Mouse (Mus musculus) layer of hippocampus, adult 18-20 months (tissue): ENCODE results near the gene Hist1h3f. TPM values are rescaled to one million over a fixed set of nuclear protein-coding genes. Genes with fewer than 3 reads are reported as not detected.
"Not testable (repeated sequence)": the region's sequence is repeated elsewhere in the genome, so short reads cannot be mapped to it uniquely, and the experiment has no call there.

Experiments
- DNase-seq, 2 experiments: peaks; one replicate each; pipeline ENCODE4 v3.0.0; 2022; ENCODE audit warnings: low spot score in 2 of 2
- total RNA-seq, 2 experiments: library from RNA; stranded (reverse); gene quantifications; 2 replicates each; pipeline ENCODE4 v1.2.3; 2021

Gene Hist1h3f
- total RNA-seq, 2 experiments from 2014 or later, result 15.1 to 16.5 TPM

DNA sequence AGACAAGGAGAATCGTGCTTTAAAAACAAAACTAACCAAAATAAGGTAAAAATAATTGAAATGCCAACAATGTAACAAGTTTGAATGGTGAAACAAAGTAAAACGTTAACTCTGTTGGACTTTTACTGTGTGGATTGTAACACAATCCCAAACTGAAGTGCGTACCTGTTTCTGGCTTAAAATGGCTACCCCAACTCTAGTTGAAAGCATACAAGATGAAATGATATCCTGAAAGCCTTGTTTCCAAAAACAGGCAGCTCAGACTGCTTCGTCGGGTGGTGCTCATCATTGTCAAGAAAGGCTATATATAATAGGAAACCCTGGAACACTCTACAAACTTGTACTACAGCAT, 17.7 kb downstream of the Hist1h3f start:
- not testable (repeated sequence) for DNase-seq

- DNase-seq, result peak; percentile 92 to 97
Observed at GRCm38 (mm10) chr13:23561883-23562659, 18.2 kb downstream of the Hist1h3f start, which contains the start of gene Hist1h3e. Gene Hist1h3e, minus strand, starts transcription at chr13:23562369.

- peak in 1 of 2 experiments; percentile 66 for DNase-seq
Observed at GRCm38 (mm10) chr13:23562699-23563462, 19.0 kb downstream of the Hist1h3f start.

DNA sequence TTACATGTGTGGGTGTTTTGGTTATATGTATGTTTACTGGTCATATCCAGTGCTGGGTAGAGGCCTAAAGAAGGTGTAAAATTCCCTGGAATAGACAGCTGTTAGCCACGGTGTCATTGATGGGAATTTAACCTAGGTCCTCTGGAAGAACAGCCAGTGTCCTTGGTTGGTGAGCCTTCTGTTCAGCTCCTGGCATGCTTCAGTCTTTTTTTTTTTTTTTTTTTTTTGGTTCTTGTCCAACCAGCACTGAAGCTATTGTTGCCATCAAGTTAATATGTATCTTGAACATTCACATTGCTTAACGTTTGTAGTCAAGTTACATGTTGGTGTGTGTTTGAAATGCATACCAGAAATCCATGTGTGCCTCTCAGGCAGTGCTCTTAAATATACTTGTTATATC, 20.6 kb downstream of the Hist1h3f start:
- no peak for DNase-seq

- DNase-seq, result not testable (repeated sequence)
Observed at GRCm38 (mm10) chr13:23570261-23571021, 26.6 kb downstream of the Hist1h3f start.

- DNase-seq, result peak; percentile 78 to 88
Observed at GRCm38 (mm10) chr13:23571022-23571503, 27.2 kb downstream of the Hist1h3f start, which contains the start of the genes Hist1h2ae and Hist1h2bg. Gene Hist1h2ae, minus strand, starts transcription at chr13:23571220. Gene Hist1h2bg, plus strand, starts transcription at chr13:23571396.

- not testable (repeated sequence) for DNase-seq
Observed at GRCm38 (mm10) chr13:23571504-23572217, 27.8 kb downstream of the Hist1h3f start.

- DNase-seq, result no peak
Observed at GRCm38 (mm10) chr13:23572218-23573033, 28.6 kb downstream of the Hist1h3f start.

GRCm38 (mm10) chr13:23573034-23573897, 29.4 kb downstream of the Hist1h3f start:
- DNase-seq, result not testable (repeated sequence)

DNA sequence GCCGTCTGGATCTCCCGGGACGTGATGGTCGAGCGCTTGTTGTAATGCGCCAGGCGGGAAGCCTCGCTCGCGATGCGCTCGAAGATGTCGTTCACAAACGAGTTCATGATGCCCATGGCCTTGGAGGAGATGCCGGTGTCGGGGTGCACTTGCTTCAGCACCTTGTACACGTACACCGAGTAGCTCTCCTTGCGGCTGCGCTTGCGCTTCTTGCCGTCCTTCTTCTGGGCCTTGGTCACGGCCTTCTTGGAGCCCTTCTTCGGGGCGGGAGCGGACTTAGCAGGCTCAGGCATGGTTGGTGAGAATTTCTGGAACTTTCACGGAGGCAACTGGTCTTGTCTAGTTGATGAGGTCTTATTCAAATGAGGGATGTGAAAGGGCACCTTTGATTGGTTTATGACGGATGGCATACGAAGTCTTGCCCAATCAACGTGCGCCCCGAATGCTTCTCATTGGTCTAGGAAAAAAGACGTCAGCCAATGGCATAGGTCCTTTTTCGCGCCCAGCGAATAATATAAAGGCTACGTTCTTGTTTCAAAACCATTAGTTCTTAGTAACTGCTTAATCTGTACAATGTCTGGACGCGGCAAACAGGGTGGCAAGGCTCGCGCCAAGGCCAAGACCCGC, 30.2 kb downstream of the Hist1h3f start, which contains the start of the genes Hist1h2bf and Hist1h2ad:
Gene Hist1h2bf (minus strand): TSS at position 299 of the 627 bp plus-strand sequence.
Gene Hist1h2ad (plus strand): TSS at position 484 of the 627 bp plus-strand sequence.
- peak; percentile 90 to 97 for DNase-seq

DNA sequence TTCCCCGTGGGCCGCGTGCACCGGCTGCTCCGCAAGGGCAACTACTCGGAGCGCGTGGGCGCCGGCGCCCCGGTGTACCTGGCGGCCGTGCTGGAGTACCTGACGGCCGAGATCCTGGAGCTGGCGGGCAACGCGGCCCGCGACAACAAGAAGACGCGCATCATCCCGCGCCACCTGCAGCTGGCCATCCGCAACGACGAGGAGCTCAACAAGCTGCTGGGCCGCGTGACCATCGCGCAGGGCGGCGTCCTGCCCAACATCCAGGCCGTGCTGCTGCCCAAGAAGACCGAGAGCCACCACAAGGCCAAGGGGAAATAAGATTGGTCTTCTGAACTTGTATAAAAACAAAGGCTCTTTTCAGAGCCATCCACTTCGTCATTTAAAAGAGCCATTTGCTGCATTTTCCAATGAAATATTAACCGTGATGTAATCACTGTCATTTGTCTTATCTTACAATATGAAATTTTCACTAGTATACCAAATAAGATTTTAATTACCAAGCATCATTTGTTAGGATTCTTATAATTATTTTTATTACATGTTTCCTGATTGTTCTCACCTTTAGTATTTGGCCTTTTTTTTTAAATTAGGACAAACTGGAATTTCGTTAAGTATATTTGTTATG, 30.8 kb downstream of the Hist1h3f start:
- DNase-seq, result not testable (repeated sequence)

DNA sequence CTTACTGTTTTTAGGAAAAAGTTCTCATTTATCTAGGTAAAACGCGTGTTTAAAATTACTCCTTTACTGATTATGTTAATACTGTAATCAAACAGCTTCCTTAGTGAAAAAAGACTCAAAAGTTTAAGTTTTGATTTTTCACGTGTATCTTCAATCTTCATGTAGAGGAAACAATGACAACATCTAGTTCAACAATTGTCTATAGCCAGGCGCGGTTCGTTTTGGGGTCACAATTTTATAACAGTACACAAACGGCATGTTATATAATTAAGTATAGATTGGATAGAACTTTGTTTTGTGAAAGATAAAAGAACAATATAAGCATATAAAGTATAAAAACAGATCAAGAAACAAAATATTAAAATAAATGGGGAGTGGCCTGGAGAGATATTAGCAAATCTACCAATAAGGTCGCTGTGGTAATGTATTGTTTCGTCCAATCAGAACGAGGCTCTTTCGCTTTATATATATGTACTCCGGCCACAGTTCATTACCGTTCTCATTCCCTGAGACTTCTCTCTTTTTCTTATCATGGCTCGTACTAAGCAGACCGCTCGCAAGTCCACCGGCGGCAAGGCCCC, 31.5 kb downstream of the Hist1h3f start, which contains the start of gene Hist1h3d:
Gene Hist1h3d (plus strand): TSS at position 493 of the 581 bp plus-strand sequence.
- DNase-seq, result peak; percentile 64 to 87

- not testable (repeated sequence) for DNase-seq
Observed at GRCm38 (mm10) chr13:23575864-23576313, 32.0 kb downstream of the Hist1h3f start.

- no peak for DNase-seq
Observed at GRCm38 (mm10) chr13:23576351-23576881, 32.6 kb downstream of the Hist1h3f start.

DNA sequence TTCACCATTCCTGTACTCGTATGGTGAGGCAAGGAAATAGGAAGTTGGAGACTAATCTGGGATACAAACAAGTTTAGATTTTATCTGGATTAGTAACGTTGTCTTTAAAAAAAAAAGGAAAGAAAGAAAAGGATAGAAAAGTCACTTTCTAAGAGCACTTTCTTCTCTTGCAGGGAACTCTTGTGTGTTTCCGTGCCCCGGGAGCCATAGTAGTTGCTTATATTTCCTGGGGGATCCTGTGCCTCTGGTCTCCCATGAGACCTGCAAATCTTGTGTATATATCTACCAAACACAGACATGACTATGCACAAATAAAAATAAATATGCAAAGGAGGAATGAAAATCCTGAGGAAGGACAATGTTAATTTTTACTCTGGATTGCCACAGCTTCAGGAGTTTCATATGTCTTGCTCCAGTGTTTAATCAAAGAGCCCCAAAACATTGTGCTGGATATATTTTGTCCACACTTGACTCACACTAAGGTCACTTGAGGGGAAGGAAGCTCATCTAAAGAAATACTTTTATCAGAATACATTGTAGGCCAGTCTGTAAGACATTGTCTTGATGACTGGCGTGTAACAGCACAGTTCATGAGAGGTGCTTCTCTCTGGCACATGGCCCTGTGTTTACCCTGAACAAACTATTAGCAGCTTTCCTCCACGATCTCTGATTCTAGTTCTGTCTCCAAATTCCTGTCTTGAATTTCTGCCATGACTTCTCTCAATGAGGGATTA, 33.2 kb downstream of the Hist1h3f start:
- no peak for DNase-seq

DNA sequence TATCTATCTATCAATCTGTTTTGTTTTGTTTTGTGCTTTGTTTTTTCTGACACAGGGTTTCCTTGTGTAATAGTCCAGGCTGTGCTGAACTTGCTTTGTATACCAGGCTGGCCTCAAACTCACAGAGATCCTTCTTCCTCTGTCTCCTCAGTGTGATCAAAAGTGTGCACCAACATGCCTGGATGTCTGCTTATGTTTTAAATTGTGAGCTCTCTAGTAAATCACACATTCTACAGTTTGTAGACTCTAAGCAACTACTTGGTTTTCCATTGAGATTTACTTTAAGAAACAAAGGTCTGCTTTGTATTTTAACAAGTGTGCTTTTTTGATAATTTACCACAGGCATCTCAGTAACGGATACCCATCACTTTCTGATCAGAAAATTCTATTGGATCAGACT, 34.0 kb downstream of the Hist1h3f start:
- no peak for DNase-seq
